Mouse (Mus musculus) forebrain, embryonic 10.5 days (tissue): ENCODE measurements around the gene Sesn2. TPM values are rescaled to one million over a fixed set of nuclear protein-coding genes. Genes with fewer than 3 reads are reported as not detected.
A peak's percentile ranks its signal among the peaks of the same experiment; 100 is the strongest.
"Not testable (repeated sequence)": the region's sequence is repeated elsewhere in the genome, so short reads cannot be mapped to it uniquely, and the experiment has no call there.

Source experiments
- DNase-seq: peaks from one replicate; pipeline ENCODE4 v3.0.0-alpha.2; 2017; ENCODE audit warnings: low spot score; ENCODE audit errors: extremely low spot score
- H3K27ac ChIP-seq: fragments of 300-500 bp; sonication (generic); 2 replicates; pipeline ENCODE4 v1.5.1; 2016; ENCODE audit warnings: mild to moderate bottlenecking
- H3K27me3 ChIP-seq: fragments of 300-500 bp; sonication (generic); 2 replicates; pipeline ENCODE4 v1.6.1; 2016; ENCODE audit warnings: mild to moderate bottlenecking; ENCODE audit not compliant: poor library complexity, severe bottlenecking
- H3K36me3 ChIP-seq: fragments of 300-500 bp; sonication (generic); replicated peaks from 2 replicates; pipeline ENCODE4 v1.6.1; 2016; ENCODE audit warnings: mild to moderate bottlenecking, moderate library complexity
- H3K4me1 ChIP-seq: fragments of 300-500 bp; sonication (generic); 2 replicates; pipeline ENCODE4 v1.6.1; 2016
- H3K4me3 ChIP-seq: fragments of 300-500 bp; sonication (generic); 2 replicates; pipeline ENCODE4 v1.5.1; 2016; ENCODE audit warnings: mild to moderate bottlenecking, moderate library complexity
- H3K9me3 ChIP-seq: fragments of 300-500 bp; sonication (generic); 2 replicates; pipeline ENCODE4 v1.6.1; 2016; ENCODE audit warnings: mild to moderate bottlenecking, moderate library complexity
- WGBS: fragments of 180-500 bp; shearing (Covaris S2); methylation state at CpG from one replicate; pipeline ENCODE4 v1.1.7; 2016; 5-methylcytosine and 5-hydroxymethylcytosine counted together
- polyA plus RNA-seq: library from polyadenylated mRNA; unstranded; fragments of >200 nt; fragmentation: Nextera tagmentation; extraction: Ambion mirVana; gene quantifications from 2 replicates; pipeline ENCODE4 v1.2.1, GENCODE M21; 2016

The Sesn2 gene
- polyA plus RNA-seq, 1 experiment from 2014 or later = 12.0 TPM

- DNase-seq = no peak
- Histone ChIP-seq H3K9me3 (no peaks in the 10 kb centered on the region), H3K36me3 (peaks cover 21% of the 10 kb centered on the region), H3K27ac (no peak overlapping the region), H3K27me3 (no peaks in the 10 kb centered on the region), H3K4me1 (no peaks in the 10 kb centered on the region), H3K4me3 (no peak overlapping the region)
- 92% methylated on average over 3 of the region's 3 CpGs for WGBS
Observed at GRCm38 (mm10) chr4:132488521-132488920, 21.8 kb downstream of the Sesn2 start.

- 81% methylated on average over 5 of the region's 5 CpGs for WGBS
- no peak for DNase-seq
Observed at GRCm38 (mm10) chr4:132484820-132485219, 25.5 kb downstream of the Sesn2 start.

GRCm38 (mm10) chr4:132484231-132484630 is 26.1 kb downstream of the Sesn2 start:
- Histone ChIP-seq H3K9me3 (no peaks in the 10 kb centered on the region), H3K27ac (no peak overlapping the region), H3K27me3 (no peaks in the 10 kb centered on the region), H3K4me3 (no peak overlapping the region), H3K36me3 (no peaks in the 10 kb centered on the region), H3K4me1 (0 out of 2 replicates have a peak, but pooled peaks cover 3% of the 10 kb centered on the region)
- WGBS = 90% methylated on average over 4 of the region's 4 CpGs
- no peak for DNase-seq

More at GRCm38 (mm10) chr4:132484820-132485219, 25.5 kb downstream of the Sesn2 start:
- H3K36me3 ChIP-seq = no peaks in the 10 kb centered on the region
- 0 out of 2 replicates have a peak, but pooled peaks cover 3% of the 10 kb centered on the region for H3K4me1 ChIP-seq
- no peaks in the 10 kb centered on the region for H3K9me3 ChIP-seq
- no peaks in the 10 kb centered on the region for H3K27me3 ChIP-seq
- no peak overlapping the region for H3K27ac ChIP-seq
- H3K4me3 ChIP-seq = no peak overlapping the region

- H3K9me3 ChIP-seq = no peaks in the 10 kb centered on the region
- 0 out of 2 replicates have a peak, but pooled peaks cover 3% of the 10 kb centered on the region for H3K4me1 ChIP-seq
- H3K4me3 ChIP-seq = no peak overlapping the region
- WGBS = 77% methylated on average over 13 of the region's 13 CpGs
- DNase-seq = no peak
- no peaks in the 10 kb centered on the region for H3K27me3 ChIP-seq
- no peaks in the 10 kb centered on the region for H3K36me3 ChIP-seq
- H3K27ac ChIP-seq = no peak overlapping the region
Observed at GRCm38 (mm10) chr4:132482956-132483608, 27.2 kb downstream of the Sesn2 start.

- 70% methylated on average over 3 of the region's 3 CpGs for WGBS
- H3K4me1 ChIP-seq, H3K9me3 ChIP-seq, DNase-seq, H3K27ac ChIP-seq, H3K4me3 ChIP-seq, H3K36me3 ChIP-seq, H3K27me3 ChIP-seq: not testable (repeated sequence)
Observed at GRCm38 (mm10) chr4:132482104-132482503, 28.2 kb downstream of the Sesn2 start.

GRCm38 (mm10) chr4:132477833-132478232 is 32.5 kb downstream of the Sesn2 start:
- WGBS = 93% methylated on average over 8 of the region's 8 CpGs
- Histone ChIP-seq H3K27me3 (no peaks in the 10 kb centered on the region), H3K36me3 (no peaks in the 10 kb centered on the region), H3K4me1 (no peaks in the 10 kb centered on the region), H3K9me3 (no peaks in the 10 kb centered on the region), H3K27ac (no peak overlapping the region), H3K4me3 (no peak overlapping the region)
- DNase-seq = no peak

GRCm38 (mm10) chr4:132475895-132476878 is 34.1 kb downstream of the Sesn2 start:
- H3K36me3 ChIP-seq = no peaks in the 10 kb centered on the region
- WGBS = 83% methylated on average over 13 of the region's 13 CpGs
- no peaks in the 10 kb centered on the region for H3K27me3 ChIP-seq
- no peak for DNase-seq
- H3K4me1 ChIP-seq = no peaks in the 10 kb centered on the region
- H3K4me3 ChIP-seq = no peak overlapping the region
- H3K9me3 ChIP-seq = no peaks in the 10 kb centered on the region
- no peak overlapping the region for H3K27ac ChIP-seq

GRCm38 (mm10) chr4:132474631-132475030 is 35.7 kb downstream of the Sesn2 start:
- WGBS = 89% methylated on average over 4 of the region's 4 CpGs
- Histone ChIP-seq H3K9me3 (no peaks in the 10 kb centered on the region), H3K4me1 (peaks cover 5% of the 10 kb centered on the region; the same call in 1 of the 2 replicates), H3K27me3 (no peaks in the 10 kb centered on the region), H3K4me3 (no peak overlapping the region), H3K36me3 (no peaks in the 10 kb centered on the region), H3K27ac (no peak overlapping the region)
- no peak for DNase-seq

- 89% methylated on average over 9 of the region's 9 CpGs for WGBS
- DNase-seq = no peak
- Histone ChIP-seq H3K4me1 (peaks cover 6% of the 10 kb centered on the region; the same call in 1 of the 2 replicates), H3K27me3 (no peaks in the 10 kb centered on the region), H3K27ac (no peak overlapping the region), H3K9me3 (no peaks in the 10 kb centered on the region), H3K36me3 (no peaks in the 10 kb centered on the region), H3K4me3 (no peak overlapping the region)
Observed at GRCm38 (mm10) chr4:132473411-132473810, 36.9 kb downstream of the Sesn2 start.

- no peak overlapping the region for H3K4me3 ChIP-seq
- no peaks in the 10 kb centered on the region for H3K36me3 ChIP-seq
- 31% methylated on average over 3 of the region's 3 CpGs for WGBS
- H3K27me3 ChIP-seq = no peaks in the 10 kb centered on the region
- peaks cover 6% of the 10 kb centered on the region; the same call in 1 of the 2 replicates for H3K4me1 ChIP-seq
- no peaks in the 10 kb centered on the region for H3K9me3 ChIP-seq
- DNase-seq = no peak
- H3K27ac ChIP-seq = no peak overlapping the region
Observed at GRCm38 (mm10) chr4:132469873-132470272, 40.4 kb downstream of the Sesn2 start.

- Histone ChIP-seq H3K4me1 (peaks cover 21% of the 10 kb centered on the region), H3K9me3 (no peaks in the 10 kb centered on the region), H3K27me3 (no peaks in the 10 kb centered on the region), H3K36me3 (peaks cover 30% of the 10 kb centered on the region), H3K27ac (peak overlapping the region; percentile 89), H3K4me3 (peak overlapping the region; percentile 85)
- DNase-seq = no peak
- 2% methylated on average over 5 of the region's 5 CpGs for WGBS
Observed at GRCm38 (mm10) chr4:132464255-132464613, 46.1 kb downstream of the Sesn2 start.

GRCm38 (mm10) chr4:132463430-132464254 is 46.7 kb downstream of the Sesn2 start, which contains the start of gene Med18:
Gene Med18 (minus strand): TSS chr4:132463921.
- H3K27me3 ChIP-seq = no peaks in the 10 kb centered on the region
- peaks cover 36% of the 10 kb centered on the region for H3K36me3 ChIP-seq
- peak; percentile 94 for DNase-seq
- peak within 1 kb of the TSS; percentile 85 for H3K4me3 ChIP-seq
- WGBS = under 1% methylated on average over 44 of the region's 44 CpGs
- H3K27ac ChIP-seq = peak within 1 kb of the TSS; percentile 89
- peaks cover 21% of the 10 kb centered on the region for H3K4me1 ChIP-seq
- H3K9me3 ChIP-seq = no peaks in the 10 kb centered on the region
